Mouse (Mus musculus) MEL (cell line): Measurements from ENCODE around the gene Rpl36a-ps1. TPM values are rescaled to one million over a fixed set of nuclear protein-coding genes. Genes with fewer than 3 reads are reported as not detected.
"Not testable (repeated sequence)": the region's sequence is repeated elsewhere in the genome, so short reads cannot be mapped to it uniquely, and the experiment has no call there.

Experiments
- DNase-seq: peaks from one replicate; pipeline ENCODE4 v3.0.0; 2011; ENCODE audit warnings: low read depth, low spot score
- H3K27ac ChIP-seq: 2 replicates; pipeline ENCODE4 v1.5.1; 2012; ENCODE audit warnings: low read depth, mild to moderate bottlenecking, control low read depth, low read length, moderate library complexity; ENCODE audit not compliant: control insufficient read depth
- H3K27me3 ChIP-seq, 2 experiments: fragments of 150-350 bp in 1 of 2; sonication (generic) in 1 of 2; 2 replicates each; pipeline ENCODE4 v1.6.1; 2012; ENCODE audit warnings: low read length in 2 of 2, mild to moderate bottlenecking in 2 of 2, improper control_type of control experiment in 1 of 2, moderate library complexity in 1 of 2; ENCODE audit not compliant: insufficient read depth in 2 of 2, control insufficient read depth in 1 of 2
- H3K36me3 ChIP-seq, 2 experiments: 2 replicates each; pipeline ENCODE4 v1.6.1; 2012 to 2014; ENCODE audit warnings: low read length in 2 of 2, improper control_type of control experiment in 1 of 2, inconsistent platforms in 1 of 2, mild to moderate bottlenecking in 1 of 2; ENCODE audit not compliant: insufficient read depth in 2 of 2, control insufficient read depth in 1 of 2
- H3K4me1 ChIP-seq, 2 experiments: fragments of 150-350 bp in 1 of 2; sonication (generic) in 1 of 2; 2 replicates each; pipeline ENCODE4 v1.6.1; 2012; ENCODE audit warnings: low read length in 2 of 2, improper control_type of control experiment in 1 of 2, mild to moderate bottlenecking in 1 of 2; ENCODE audit not compliant: insufficient read depth in 2 of 2, control insufficient read depth in 1 of 2
- H3K4me3 ChIP-seq, 2 experiments: fragments of 150-350 bp in 1 of 2; sonication (generic) in 1 of 2; 2 replicates each; pipeline ENCODE4 v1.5.1; 2012; ENCODE audit warnings: low read depth in 2 of 2, low read length in 2 of 2, mild to moderate bottlenecking in 2 of 2, moderate library complexity in 2 of 2, control low read depth in 1 of 2, improper control_type of control experiment in 1 of 2; ENCODE audit not compliant: control insufficient read depth in 1 of 2, insufficient read depth in 1 of 2
- H3K79me2 ChIP-seq: 2 replicates; pipeline ENCODE4 v1.6.1; 2012; ENCODE audit warnings: mild to moderate bottlenecking, low read length, moderate library complexity; ENCODE audit not compliant: control insufficient read depth, poor library complexity, insufficient read depth
- H3K9ac ChIP-seq: 2 replicates; pipeline ENCODE4 v1.6.1; 2012; ENCODE audit warnings: low read depth, mild to moderate bottlenecking, control low read depth, low read length, moderate library complexity; ENCODE audit not compliant: control insufficient read depth, poor library complexity, severe bottlenecking
- H3K9me3 ChIP-seq: fragments of 150-350 bp; sonication (generic); replicated peaks from 2 replicates; pipeline ENCODE4 v1.6.1; 2012; ENCODE audit warnings: mild to moderate bottlenecking, low read length, improper control_type of control experiment, moderate library complexity; ENCODE audit not compliant: insufficient read depth
- BHLHE40 ChIP-seq: IDR thresholded peaks from 2 replicates; pipeline ENCODE4 v1.6.1; 2012; ENCODE audit warnings: low read depth, mild to moderate bottlenecking, inconsistent platforms, low read length, improper control_type of control experiment, borderline replicate concordance
- CHD1 ChIP-seq: IDR thresholded peaks from 2 replicates; pipeline ENCODE4 v1.6.1; 2012; ENCODE audit warnings: low read depth, mild to moderate bottlenecking, inconsistent platforms, low read length, improper control_type of control experiment
- CTCF ChIP-seq, 3 experiments: IDR thresholded peaks in 2 of 3; conservative IDR thresholded peaks in 1 of 3; 2 replicates each; pipeline ENCODE4 v1.5.1; 2011 to 2012; ENCODE audit warnings: low read length in 3 of 3, low read depth in 2 of 3, mild to moderate bottlenecking in 2 of 3, improper control_type of control experiment in 1 of 3, inconsistent platforms in 1 of 3, mixed read lengths in 1 of 3, moderate library complexity in 1 of 3; ENCODE audit not compliant: control insufficient read depth in 1 of 3, insufficient read depth in 1 of 3, poor library complexity in 1 of 3, severe bottlenecking in 1 of 3
- E2F4 ChIP-seq: IDR thresholded peaks from 2 replicates; pipeline ENCODE4 v1.6.1; 2011; ENCODE audit warnings: low read depth, low read length, improper control_type of control experiment, borderline replicate concordance
- ETS1 ChIP-seq: IDR thresholded peaks from 2 replicates; pipeline ENCODE4 v1.6.1; 2012; ENCODE audit warnings: low read depth, mild to moderate bottlenecking, inconsistent platforms, low read length, improper control_type of control experiment, moderate library complexity
- GATA1 ChIP-seq: IDR thresholded peaks from 2 replicates; pipeline ENCODE4 v1.6.1; 2011; ENCODE audit warnings: low read depth, low read length, improper control_type of control experiment
- MEF2A ChIP-seq: IDR thresholded peaks from 2 replicates; pipeline ENCODE4 v1.6.1; 2014; ENCODE audit warnings: low read depth, mild to moderate bottlenecking, inconsistent platforms, low read length, improper control_type of control experiment; ENCODE audit not compliant: poor library complexity, insufficient replicate concordance, severe bottlenecking; ENCODE audit errors: extremely low read depth
- MXI1 ChIP-seq: IDR thresholded peaks from 2 replicates; pipeline ENCODE4 v1.6.1; 2011; ENCODE audit warnings: mild to moderate bottlenecking, low read depth, low read length, improper control_type of control experiment
- MYC ChIP-seq: IDR thresholded peaks from 2 replicates; pipeline ENCODE4 v1.6.1; 2011; ENCODE audit warnings: low read depth, mild to moderate bottlenecking, low read length, improper control_type of control experiment, moderate library complexity
- NELFE ChIP-seq: IDR thresholded peaks from 2 replicates; pipeline ENCODE4 v1.6.1; 2011; ENCODE audit warnings: low read depth, low read length, improper control_type of control experiment
- NRF1 ChIP-seq: IDR thresholded peaks from 2 replicates; pipeline ENCODE4 v1.6.1; 2014; ENCODE audit warnings: low read depth, mild to moderate bottlenecking, inconsistent platforms, low read length, improper control_type of control experiment, moderate library complexity; ENCODE audit not compliant: poor library complexity, insufficient read depth, severe bottlenecking
- POLR2A ChIP-seq, 2 experiments: IDR thresholded peaks; 2 replicates each; pipeline ENCODE4 v1.6.1; 2011 to 2012; ENCODE audit warnings: low read length in 2 of 2, mild to moderate bottlenecking in 2 of 2, control low read depth in 1 of 2, improper control_type of control experiment in 1 of 2, low read depth in 1 of 2, moderate library complexity in 1 of 2; ENCODE audit not compliant: control insufficient read depth in 1 of 2, insufficient read depth in 1 of 2, poor library complexity in 1 of 2
- POLR2AphosphoS5 ChIP-seq: IDR thresholded peaks from 2 replicates; pipeline ENCODE4 v1.6.1; 2012; ENCODE audit warnings: low read depth, borderline replicate concordance, mild to moderate bottlenecking, inconsistent platforms, low read length, moderate library complexity, mixed read lengths
- RCOR1 ChIP-seq: IDR thresholded peaks from 2 replicates; pipeline ENCODE4 v1.6.1; 2012; ENCODE audit warnings: low read depth, mild to moderate bottlenecking, inconsistent platforms, low read length, improper control_type of control experiment
- SIN3A ChIP-seq: IDR thresholded peaks from 2 replicates; pipeline ENCODE4 v1.6.1; 2012; ENCODE audit warnings: low read length, improper control_type of control experiment, inconsistent platforms
- SMC3 ChIP-seq: IDR thresholded peaks from 2 replicates; pipeline ENCODE4 v1.6.1; 2011; ENCODE audit warnings: low read depth, low read length, improper control_type of control experiment
- TBP ChIP-seq: IDR thresholded peaks from 2 replicates; pipeline ENCODE4 v1.8.0; 2011; ENCODE audit warnings: low read depth, low read length, improper control_type of control experiment
- UBTF ChIP-seq: IDR thresholded peaks from 2 replicates; pipeline ENCODE4 v1.6.1; 2012; ENCODE audit warnings: low read depth, mild to moderate bottlenecking, inconsistent platforms, low read length, improper control_type of control experiment, moderate library complexity, borderline replicate concordance; ENCODE audit not compliant: insufficient read depth
- USF2 ChIP-seq, 2 experiments: IDR thresholded peaks; 2 replicates each; pipeline ENCODE4 v1.6.1; 2011 to 2012; ENCODE audit warnings: improper control_type of control experiment in 2 of 2, low read length in 2 of 2, borderline replicate concordance in 1 of 2, inconsistent platforms in 1 of 2, low read depth in 1 of 2, mild to moderate bottlenecking in 1 of 2; ENCODE audit not compliant: insufficient read depth in 1 of 2
- ZC3H11A ChIP-seq: IDR thresholded peaks from 2 replicates; pipeline ENCODE4 v1.6.1; 2012; ENCODE audit warnings: low read depth, mild to moderate bottlenecking, inconsistent platforms, low read length, improper control_type of control experiment
- ZKSCAN1 ChIP-seq: IDR thresholded peaks from 2 replicates; pipeline ENCODE4 v1.6.1; 2012; ENCODE audit warnings: low read depth, mild to moderate bottlenecking, inconsistent platforms, low read length, improper control_type of control experiment, moderate library complexity
- ZMIZ1 ChIP-seq: IDR thresholded peaks from 2 replicates; pipeline ENCODE4 v1.6.1; 2012; ENCODE audit warnings: low read depth, mild to moderate bottlenecking, inconsistent platforms, low read length, improper control_type of control experiment, moderate library complexity
- ZNF384 ChIP-seq: IDR thresholded peaks from 2 replicates; pipeline ENCODE4 v1.6.1; 2012; ENCODE audit warnings: low read depth, mild to moderate bottlenecking, inconsistent platforms, low read length, improper control_type of control experiment
- polyA plus RNA-seq, 2 experiments: library from polyadenylated mRNA; stranded (reverse) in 1 of 2; unstranded in 1 of 2; fragments of >175 nt in 1 of 2; fragments of >200 nt in 1 of 2; gene quantifications; 2 replicates each; pipeline versions ENCODE4 v1.2.1 to v1.2.4; 2012; ENCODE audit warnings: low replicate concordance in 2 of 2, low read depth in 1 of 2; ENCODE audit not compliant: insufficient read length in 2 of 2, insufficient read depth in 1 of 2, missing spikeins in 1 of 2
- total RNA-seq: library from RNA; depleted of rRNA; stranded (reverse); fragments of 300-350 nt; gene quantifications from 2 replicates; pipeline ENCODE4 v1.2.3, GENCODE M21; 2012

Rpl36a-ps1 gene
- total and polyA plus RNA-seq, 3 experiments: 7.4 to 157 TPM; not detected in 1

DNA sequence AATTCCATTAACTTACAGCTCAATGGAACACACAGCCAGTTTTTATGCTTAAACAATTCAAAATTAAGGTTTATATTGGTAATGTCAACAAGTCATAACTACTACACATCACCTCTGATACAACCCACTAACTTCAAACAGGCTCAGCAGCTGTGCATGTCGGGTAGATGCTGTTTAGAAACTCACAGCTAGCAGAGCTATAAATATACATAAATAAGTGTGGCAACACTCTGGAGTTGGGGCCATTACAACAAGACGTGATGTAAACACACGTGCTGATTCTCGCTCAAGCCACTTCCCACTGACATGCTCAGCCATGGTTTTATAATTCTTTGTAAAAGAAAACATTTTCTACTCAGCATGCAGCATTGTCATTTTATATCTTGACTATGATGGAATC, 41.9 kb upstream of the Rpl36a-ps1 start:
- Histone ChIP-seq H3K79me2 (peaks cover 7% of the 10 kb centered on the region), H3K4me1 (no peaks in the 10 kb centered on the region), H3K9ac (no peak overlapping the region), H3K9me3 (no peaks in the 10 kb centered on the region), H3K27me3 (no peaks in the 10 kb centered on the region), H3K4me3 (no peak overlapping the region), H3K36me3 (peaks cover 2 to 40% of the 10 kb centered on the region in 2 experiments; a peak in 2 of 4 replicates), H3K27ac (no peak overlapping the region)
- DNase-seq: no peak
- TF ChIP-seq ZKSCAN1 (no peak), CTCF (IDR thresholded peaks at IDR 0.05 in 2 of 3, conservative IDR thresholded peaks at IDR 0.05 in 1 of 3; ENCODE audit: control insufficient read depth in 1 of 3, insufficient read depth in 1 of 3, low read depth in 2 of 3, low read length in 3 of 3, poor library complexity in 1 of 3, severe bottlenecking in 1 of 3) (no peak), ETS1 (no peak), POLR2A (IDR thresholded peaks at IDR 0.05; ENCODE audit: control insufficient read depth in 1 of 2, insufficient read depth in 1 of 2, low read depth in 1 of 2, low read length in 2 of 2, poor library complexity in 1 of 2) (no peak), E2F4 (no peak), SIN3A (no peak), NRF1 (no peak), NELFE (no peak), SMC3 (no peak)

DNA sequence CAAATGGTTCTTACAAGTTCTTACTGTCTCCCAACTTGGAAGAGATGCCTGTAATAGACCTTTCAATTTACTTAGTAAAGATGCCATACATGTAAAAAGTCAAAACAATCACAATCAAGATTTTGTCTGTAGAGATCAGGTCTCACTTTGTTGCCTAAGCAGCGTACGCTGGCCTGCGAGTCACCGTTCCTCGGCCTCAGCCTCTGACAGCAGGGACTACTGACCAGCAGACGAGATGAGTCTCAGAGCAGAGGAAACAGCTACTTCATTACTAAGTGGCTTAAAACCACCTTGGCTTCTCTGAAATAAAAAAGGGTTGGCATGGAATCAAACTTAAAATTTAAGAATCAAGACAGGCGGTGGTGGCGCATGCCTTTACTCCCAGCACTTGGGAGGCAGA, 40.7 kb upstream of the Rpl36a-ps1 start:
- not testable (repeated sequence) for DNase-seq, H3K79me2 ChIP-seq, H3K9me3 ChIP-seq, H3K4me1 ChIP-seq, H3K9ac ChIP-seq, H3K4me3 ChIP-seq, H3K27me3 ChIP-seq, H3K27ac ChIP-seq
- peaks cover 0 to 31% of the 10 kb centered on the region in 2 experiments; a peak in 2 of 4 replicates for H3K36me3 ChIP-seq

DNA sequence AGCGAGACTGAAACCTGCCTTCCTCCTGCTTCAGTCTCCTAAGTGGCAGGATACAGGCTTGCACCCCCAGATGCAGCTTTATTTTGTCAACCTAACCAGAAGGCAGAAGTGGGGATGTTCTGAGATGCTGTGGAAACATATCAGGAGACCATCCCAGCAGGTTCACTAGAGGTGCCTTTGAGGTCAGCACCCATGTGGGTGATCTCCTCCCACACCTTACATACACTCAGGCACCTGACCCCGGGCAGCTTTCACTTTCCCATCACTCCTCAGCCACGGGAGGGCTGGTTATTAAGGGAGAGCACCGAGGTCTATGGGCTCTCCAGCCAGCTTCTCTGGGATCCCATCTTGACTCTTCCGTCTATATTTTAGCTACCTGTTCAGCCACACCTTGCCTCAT, 38.5 kb upstream of the Rpl36a-ps1 start:
- Histone ChIP-seq H3K27ac (no peak overlapping the region), H3K79me2 (peaks cover 1% of the 10 kb centered on the region; the same call in 1 of the 2 replicates), H3K9ac (no peak overlapping the region), H3K27me3 (no peaks in the 10 kb centered on the region), H3K36me3 (peaks cover 0 to 19% of the 10 kb centered on the region in 2 experiments; a peak in 2 of 4 replicates), H3K4me1 (no peaks in the 10 kb centered on the region), H3K9me3 (no peaks in the 10 kb centered on the region)
- TF ChIP-seq USF2 (IDR thresholded peaks at IDR 0.05; ENCODE audit: borderline replicate concordance in 1 of 2, insufficient read depth in 1 of 2, low read depth in 1 of 2, low read length in 2 of 2): no peak
- TF ChIP-seq ETS1: no peak
- no peak for TF ChIP-seq ZKSCAN1
- TF ChIP-seq GATA1: no peak
- no peak for TF ChIP-seq TBP
- no peak for TF ChIP-seq ZC3H11A
- TF ChIP-seq NELFE: no peak
- no peak for TF ChIP-seq BHLHE40
- no peak for TF ChIP-seq POLR2AphosphoS5
- no peak for TF ChIP-seq MEF2A
- TF ChIP-seq RCOR1: no peak
- TF ChIP-seq MXI1: no peak
- TF ChIP-seq SMC3: no peak
- TF ChIP-seq UBTF: no peak
- no peak for TF ChIP-seq CTCF (IDR thresholded peaks at IDR 0.05 in 2 of 3, conservative IDR thresholded peaks at IDR 0.05 in 1 of 3; ENCODE audit: control insufficient read depth in 1 of 3, insufficient read depth in 1 of 3, low read depth in 2 of 3, low read length in 3 of 3, poor library complexity in 1 of 3, severe bottlenecking in 1 of 3)
- TF ChIP-seq CHD1: no peak
- TF ChIP-seq POLR2A (IDR thresholded peaks at IDR 0.05; ENCODE audit: control insufficient read depth in 1 of 2, insufficient read depth in 1 of 2, low read depth in 1 of 2, low read length in 2 of 2, poor library complexity in 1 of 2): no peak
- no peak for TF ChIP-seq ZMIZ1
- no peak for TF ChIP-seq MYC
- TF ChIP-seq ZNF384: no peak
- TF ChIP-seq, all 39 proteins: peak for 0
- DNase-seq: no peak
- H3K4me3 ChIP-seq: no peak overlapping the region
